Mouse (Mus musculus): ENCODE data around the gene Eln. TPM values are rescaled to one million over a fixed set of nuclear protein-coding genes. Genes with fewer than 3 reads are reported as not detected.

Gene Eln
- polyA plus RNA-seq, 1 experiment = 7.5 TPM

DNA sequence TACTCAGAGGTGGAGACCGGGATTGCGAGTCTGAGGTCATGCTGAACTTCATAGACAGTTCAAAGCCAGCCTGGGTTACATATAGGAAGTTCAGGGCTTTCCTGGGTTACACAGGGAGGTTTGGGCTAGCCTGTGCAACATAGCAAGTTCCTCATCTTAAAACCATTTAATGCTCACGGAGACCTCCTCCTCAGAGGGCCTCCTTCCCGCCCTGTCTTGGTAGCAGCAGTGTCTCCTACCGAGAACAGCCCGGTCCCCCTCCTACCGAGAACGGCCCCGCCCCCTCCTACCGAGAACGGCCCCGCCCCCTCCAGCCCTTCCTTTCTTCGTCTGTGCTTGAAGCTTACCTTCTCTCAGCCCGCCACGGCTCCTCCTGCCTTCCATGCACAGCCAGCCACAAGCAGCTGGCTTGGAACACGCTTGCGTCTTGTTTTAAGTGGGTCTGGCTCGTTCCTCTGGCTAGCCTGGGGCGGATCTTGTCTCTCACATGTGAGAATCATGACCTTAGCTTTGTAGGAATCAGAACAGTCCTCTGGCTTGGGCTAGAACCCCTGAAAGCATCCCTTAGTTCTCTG is 4.8 kb downstream of the Eln start:
- WGBS = 30% methylated on average over 19 of the region's 19 CpGs

DNA sequence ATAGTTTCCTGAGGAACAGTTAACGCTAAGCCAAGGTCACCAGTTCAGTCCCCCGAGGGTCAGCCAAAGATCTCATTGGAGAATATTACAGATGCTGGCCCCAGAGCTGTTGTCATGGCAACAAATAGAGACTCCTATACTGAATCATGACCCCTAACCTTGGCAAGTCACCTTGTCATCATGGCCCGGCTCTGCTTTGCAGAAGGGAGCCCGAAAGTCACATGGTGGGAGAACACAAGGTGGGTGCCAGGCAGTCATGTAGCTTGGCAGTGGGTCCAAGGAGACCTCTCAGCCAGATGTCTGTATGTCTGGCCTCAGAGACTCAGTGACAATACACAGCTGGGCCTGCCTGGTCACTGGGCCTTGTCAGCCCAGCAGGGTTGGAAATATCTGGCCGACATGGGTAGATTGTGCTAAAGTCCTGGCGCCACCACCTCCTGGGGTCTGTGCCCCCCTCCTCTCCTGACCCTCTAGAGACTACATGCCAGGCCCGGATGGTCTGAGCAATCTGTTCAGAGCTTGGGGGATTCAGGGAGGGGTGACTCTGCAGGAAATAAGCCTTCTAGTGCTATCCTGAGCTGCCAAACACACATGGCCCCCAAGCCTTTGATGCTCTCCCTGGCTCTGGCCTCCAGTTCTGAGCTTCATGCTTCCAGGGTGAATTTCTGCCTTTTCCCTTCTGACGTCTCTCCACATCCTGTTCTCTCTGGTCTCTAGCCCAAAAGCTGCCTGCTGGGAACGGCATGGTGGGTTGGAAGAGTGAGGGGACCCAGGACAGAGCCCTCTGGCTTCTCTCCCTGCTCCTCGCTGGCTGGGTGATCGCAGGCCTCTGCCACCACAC is 6.4 kb downstream of the Eln start:
- no peak overlapping the region for H3K4me3 ChIP-seq (replicated peaks; ENCODE audit: insufficient read depth, low read depth, low read length)
- no peak overlapping the region for H3K27ac ChIP-seq (ENCODE audit: insufficient read depth, low read length)
- H3K4me1 ChIP-seq (ENCODE audit: control insufficient read depth, insufficient read depth, low read length) = no peaks in the 10 kb centered on the region
- H3K27me3 ChIP-seq (ENCODE audit: control insufficient read depth, insufficient read depth, low read length) = no peaks in the 10 kb centered on the region
- 41% methylated on average over 11 of the region's 11 CpGs for WGBS
- DNase-seq = no peak
- TF ChIP-seq POLR2A (IDR thresholded peaks at IDR 0.05; ENCODE audit: borderline replicate concordance, insufficient read depth, low read length) (no peak), CTCF (IDR thresholded peaks at IDR 0.05; ENCODE audit: borderline replicate concordance, insufficient read depth, low read depth, low read length) (no peak)

More for the DNA sequence above, 4.8 kb downstream of the Eln start:
- Histone ChIP-seq H3K4me3 (replicated peaks; ENCODE audit: insufficient read depth, low read depth, low read length) (no peak overlapping the region), H3K27me3 (ENCODE audit: control insufficient read depth, insufficient read depth, low read length) (no peaks in the 10 kb centered on the region), H3K4me1 (ENCODE audit: control insufficient read depth, insufficient read depth, low read length) (peaks cover 3% of the 10 kb centered on the region; the same call in 1 of the 2 replicates), H3K27ac (ENCODE audit: insufficient read depth, low read length) (no peak overlapping the region)
- no peak for TF ChIP-seq CTCF (IDR thresholded peaks at IDR 0.05; ENCODE audit: borderline replicate concordance, insufficient read depth, low read depth, low read length)
- TF ChIP-seq POLR2A (IDR thresholded peaks at IDR 0.05; ENCODE audit: borderline replicate concordance, insufficient read depth, low read length) = no peak
- no peak for DNase-seq

DNA sequence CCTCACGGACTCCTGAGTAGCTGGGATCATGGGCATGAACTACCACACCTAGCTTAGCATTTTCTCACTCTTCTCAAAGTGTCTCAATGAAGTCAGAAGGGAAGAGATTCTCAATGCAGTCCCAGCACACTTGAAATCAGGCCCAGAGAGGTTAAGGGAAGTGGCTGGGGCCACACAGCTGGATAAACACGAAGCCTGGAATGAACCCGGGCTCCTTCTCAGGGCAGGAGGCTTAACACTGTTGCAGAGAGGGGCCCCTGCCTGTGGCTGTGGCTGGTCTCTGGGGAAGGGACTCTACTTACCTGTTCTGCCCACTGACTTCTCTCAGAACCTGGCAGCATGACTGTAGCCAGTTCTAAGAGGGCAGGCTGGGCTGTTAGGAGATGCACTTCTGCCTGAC is 7.2 kb downstream of the Eln start:
- no peaks in the 10 kb centered on the region for H3K4me1 ChIP-seq (ENCODE audit: control insufficient read depth, insufficient read depth, low read length)
- TF ChIP-seq POLR2A (IDR thresholded peaks at IDR 0.05; ENCODE audit: borderline replicate concordance, insufficient read depth, low read length) = no peak
- no peak for TF ChIP-seq CTCF (IDR thresholded peaks at IDR 0.05; ENCODE audit: borderline replicate concordance, insufficient read depth, low read depth, low read length)
- WGBS = 66% methylated on average over 3 of the region's 3 CpGs

DNA sequence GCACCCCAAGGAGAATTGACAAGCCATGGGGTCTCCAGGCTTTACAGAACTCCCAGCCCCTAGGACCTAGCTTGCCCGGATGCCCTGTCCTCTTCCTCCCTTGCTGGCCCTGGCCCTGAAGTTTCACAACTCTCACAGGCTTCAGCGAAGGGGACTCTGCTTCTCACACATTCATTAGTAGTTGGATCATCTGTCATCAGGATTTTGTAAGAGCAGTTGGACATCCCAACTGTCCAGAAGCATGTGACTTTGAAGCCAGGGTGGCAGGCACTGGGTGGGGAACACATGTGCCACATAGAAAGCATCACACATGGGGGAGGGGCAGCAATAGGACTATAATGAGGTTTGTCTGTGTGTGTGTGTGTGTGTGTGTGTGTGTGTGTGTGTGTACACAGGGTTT is 12.2 kb downstream of the Eln start:
- H3K4me3 ChIP-seq (replicated peaks; ENCODE audit: insufficient read depth, low read depth, low read length) = no peak overlapping the region
- H3K27me3 ChIP-seq (ENCODE audit: control insufficient read depth, insufficient read depth, low read length) = no peaks in the 10 kb centered on the region
- no peak overlapping the region for H3K27ac ChIP-seq (ENCODE audit: insufficient read depth, low read length)
- no peak for DNase-seq
- WGBS = 68% methylated on average over 2 of the region's 2 CpGs
- H3K4me1 ChIP-seq (ENCODE audit: control insufficient read depth, insufficient read depth, low read length) = no peaks in the 10 kb centered on the region
- no peak for TF ChIP-seq CTCF (IDR thresholded peaks at IDR 0.05; ENCODE audit: borderline replicate concordance, insufficient read depth, low read depth, low read length)

More for the DNA sequence above, 7.2 kb downstream of the Eln start:
- Histone ChIP-seq H3K4me3 (replicated peaks; ENCODE audit: insufficient read depth, low read depth, low read length) (no peak overlapping the region), H3K27me3 (ENCODE audit: control insufficient read depth, insufficient read depth, low read length) (no peaks in the 10 kb centered on the region), H3K27ac (ENCODE audit: insufficient read depth, low read length) (no peak overlapping the region)
- no peak for DNase-seq

DNA sequence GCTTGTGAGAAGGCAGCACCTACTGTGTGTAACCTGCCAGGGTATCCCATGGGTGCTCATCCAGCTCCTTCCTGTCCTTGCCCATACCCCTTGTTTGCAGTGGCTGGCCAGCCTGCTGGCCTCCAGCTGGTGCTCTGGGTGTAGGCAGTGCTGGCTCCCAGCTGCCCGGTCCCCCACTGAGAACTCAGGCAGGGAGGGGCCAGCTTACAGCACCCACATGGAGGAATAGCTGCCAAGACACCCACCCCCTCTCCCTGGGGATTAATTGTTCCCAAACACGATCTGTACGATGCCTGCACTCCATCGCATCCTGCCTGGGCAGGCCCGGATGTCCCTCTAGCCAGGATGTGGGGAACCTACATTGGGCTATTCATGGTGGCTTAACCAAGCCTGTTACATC is 13.1 kb downstream of the Eln start:
- H3K27ac ChIP-seq (ENCODE audit: insufficient read depth, low read length) = no peak overlapping the region
- no peaks in the 10 kb centered on the region for H3K27me3 ChIP-seq (ENCODE audit: control insufficient read depth, insufficient read depth, low read length)
- DNase-seq = no peak
- no peak for TF ChIP-seq CTCF (IDR thresholded peaks at IDR 0.05; ENCODE audit: borderline replicate concordance, insufficient read depth, low read depth, low read length)
- no peak for TF ChIP-seq POLR2A (IDR thresholded peaks at IDR 0.05; ENCODE audit: borderline replicate concordance, insufficient read depth, low read length)
- WGBS = 32% methylated on average over 5 of the region's 5 CpGs
- H3K4me3 ChIP-seq (replicated peaks; ENCODE audit: insufficient read depth, low read depth, low read length) = no peak overlapping the region
- no peaks in the 10 kb centered on the region for H3K4me1 ChIP-seq (ENCODE audit: control insufficient read depth, insufficient read depth, low read length)

DNA sequence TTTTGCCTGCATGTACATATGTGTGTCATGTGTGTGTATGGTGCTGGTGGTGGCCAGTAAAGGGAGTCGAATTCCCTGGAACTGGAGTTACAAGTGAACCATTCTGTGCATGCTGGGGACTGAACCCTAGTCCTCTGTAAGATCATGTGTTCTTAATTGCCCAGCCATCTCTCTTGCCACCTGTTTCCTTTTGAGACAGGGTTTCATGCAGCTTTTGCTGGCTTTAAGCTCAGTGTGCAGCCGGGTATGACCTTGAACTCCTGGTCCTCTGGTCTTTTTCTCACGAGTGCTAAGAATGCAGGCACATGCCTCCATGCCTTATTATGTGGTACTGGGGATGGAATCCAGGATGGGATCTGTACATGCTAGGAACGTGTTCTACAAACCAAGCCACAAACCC is 13.9 kb downstream of the Eln start:
- Histone ChIP-seq H3K4me1 (ENCODE audit: control insufficient read depth, insufficient read depth, low read length) (no peaks in the 10 kb centered on the region), H3K27ac (ENCODE audit: insufficient read depth, low read length) (no peak overlapping the region), H3K27me3 (ENCODE audit: control insufficient read depth, insufficient read depth, low read length) (no peaks in the 10 kb centered on the region), H3K4me3 (replicated peaks; ENCODE audit: insufficient read depth, low read depth, low read length) (no peak overlapping the region)
- TF ChIP-seq POLR2A (IDR thresholded peaks at IDR 0.05; ENCODE audit: borderline replicate concordance, insufficient read depth, low read length) = no peak
- TF ChIP-seq CTCF (IDR thresholded peaks at IDR 0.05; ENCODE audit: borderline replicate concordance, insufficient read depth, low read depth, low read length) = no peak
- DNase-seq = no peak
- 67% methylated on average over 4 of the region's 4 CpGs for WGBS

DNA sequence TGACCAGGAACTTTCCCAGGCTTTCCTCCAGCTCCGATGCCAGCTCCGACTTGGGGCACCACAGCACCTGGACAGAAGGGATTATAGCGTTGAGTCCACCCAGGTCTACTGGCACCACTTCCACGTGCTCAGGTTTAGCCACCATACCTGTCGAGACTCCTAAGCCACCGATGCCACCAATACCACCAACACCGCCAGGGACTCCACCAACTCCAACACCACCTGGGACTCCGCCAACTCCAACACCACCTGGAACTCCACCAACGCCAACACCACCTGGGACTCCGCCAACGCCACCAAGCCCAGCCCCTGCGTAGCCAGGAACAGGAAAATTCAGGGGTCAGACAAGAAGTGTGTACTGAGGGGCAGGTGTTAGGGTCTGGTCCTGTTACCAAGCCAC is 18.0 kb downstream of the Eln start:
- Histone ChIP-seq H3K4me3 (replicated peaks; ENCODE audit: insufficient read depth, low read depth, low read length) (no peak overlapping the region), H3K27ac (ENCODE audit: insufficient read depth, low read length) (no peak overlapping the region), H3K4me1 (ENCODE audit: control insufficient read depth, insufficient read depth, low read length) (no peaks in the 10 kb centered on the region), H3K27me3 (ENCODE audit: control insufficient read depth, insufficient read depth, low read length) (no peaks in the 10 kb centered on the region)
- TF ChIP-seq POLR2A (IDR thresholded peaks at IDR 0.05; ENCODE audit: borderline replicate concordance, insufficient read depth, low read length) = no peak
- no peak for TF ChIP-seq CTCF (IDR thresholded peaks at IDR 0.05; ENCODE audit: borderline replicate concordance, insufficient read depth, low read depth, low read length)
- no peak for DNase-seq
- 81% methylated on average over 12 of the region's 12 CpGs for WGBS

DNA sequence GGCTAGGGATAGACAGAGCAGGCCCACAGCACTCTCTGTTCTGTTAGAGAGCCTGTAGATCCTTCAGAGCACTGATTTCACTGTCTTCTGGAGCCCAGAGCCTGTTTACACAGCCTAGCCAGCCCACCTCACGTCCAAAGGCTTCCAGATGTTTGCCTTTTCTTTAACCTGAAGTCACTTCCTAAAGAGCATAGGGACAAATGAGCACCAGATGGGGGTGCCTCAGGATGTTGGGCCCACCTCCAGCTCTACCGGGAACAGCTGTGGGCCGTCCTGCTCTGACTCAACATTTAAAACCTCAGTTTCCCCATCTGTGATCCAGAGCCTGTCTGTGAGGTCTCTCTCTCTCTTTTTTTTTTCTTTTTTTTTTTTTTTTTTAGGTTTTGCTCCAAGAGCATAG is 18.6 kb downstream of the Eln start:
- WGBS = 72% methylated on average over 3 of the region's 3 CpGs
- DNase-seq = no peak

More for the DNA sequence above, 18.6 kb downstream of the Eln start:
- H3K27me3 ChIP-seq (ENCODE audit: control insufficient read depth, insufficient read depth, low read length) = no peaks in the 10 kb centered on the region
- H3K27ac ChIP-seq (ENCODE audit: insufficient read depth, low read length) = no peak overlapping the region
- H3K4me1 ChIP-seq (ENCODE audit: control insufficient read depth, insufficient read depth, low read length) = no peaks in the 10 kb centered on the region
- no peak overlapping the region for H3K4me3 ChIP-seq (replicated peaks; ENCODE audit: insufficient read depth, low read depth, low read length)
- TF ChIP-seq POLR2A (IDR thresholded peaks at IDR 0.05; ENCODE audit: borderline replicate concordance, insufficient read depth, low read length) (no peak), CTCF (IDR thresholded peaks at IDR 0.05; ENCODE audit: borderline replicate concordance, insufficient read depth, low read depth, low read length) (no peak)

All from cerebellum, adult 2 months (tissue).